Mouse (Mus musculus) MEL (cell line): ENCODE results near the gene St3gal2.
A peak's percentile ranks its signal among the peaks of the same experiment; 100 is the strongest.
"Not testable (repeated sequence)": the region's sequence is repeated elsewhere in the genome, so short reads cannot be mapped to it uniquely, and the experiment has no call there.

Source experiments
- BHLHE40 ChIP-seq: IDR thresholded peaks from 2 replicates; pipeline ENCODE4 v1.6.1; 2012; ENCODE audit warnings: low read depth, mild to moderate bottlenecking, inconsistent platforms, low read length, improper control_type of control experiment, borderline replicate concordance
- NRF1 ChIP-seq: IDR thresholded peaks from 2 replicates; pipeline ENCODE4 v1.6.1; 2014; ENCODE audit warnings: low read depth, mild to moderate bottlenecking, inconsistent platforms, low read length, improper control_type of control experiment, moderate library complexity; ENCODE audit not compliant: poor library complexity, insufficient read depth, severe bottlenecking
- UBTF ChIP-seq: IDR thresholded peaks from 2 replicates; pipeline ENCODE4 v1.6.1; 2012; ENCODE audit warnings: low read depth, mild to moderate bottlenecking, inconsistent platforms, low read length, improper control_type of control experiment, moderate library complexity, borderline replicate concordance; ENCODE audit not compliant: insufficient read depth
- ZC3H11A ChIP-seq: IDR thresholded peaks from 2 replicates; pipeline ENCODE4 v1.6.1; 2012; ENCODE audit warnings: low read depth, mild to moderate bottlenecking, inconsistent platforms, low read length, improper control_type of control experiment

GRCm38 (mm10) chr8:110958553-110958952 is 38.8 kb downstream of the St3gal2 start:
- TF ChIP-seq BHLHE40, NRF1, UBTF: not testable (repeated sequence)
- 0 out of 2 replicates have a peak, but pooled peaks have one; percentile 30 for TF ChIP-seq ZC3H11A
